In genomic region chr13:23913791-23914306, GRCm38 (mm10) we compare ENCODE assay signal across 9 mouse cellular contexts. TPM values are rescaled to one million over a fixed set of nuclear protein-coding genes. Genes with fewer than 3 reads are reported as not detected.
A peak's percentile ranks its signal among the peaks of the same experiment; 100 is the strongest.
DNase-seq lines count a peak whose midpoint lies in the region; ATAC-seq and TF ChIP-seq lines count a peak whose summit lies in the region.
"Had no signal": no experiment of that assay in that cellular context is flagged by ENCODE, and none has a peak within 500 bp of the region (broad histone marks: within the 10 kb centered on the region; RNA-seq: fewer than 3 reads in every experiment).

No protein-coding gene starts in this region.

- no peaks in the 10 kb centered on the region for H3K79me2 ChIP-seq in MEL (ENCODE audit: control insufficient read depth, insufficient read depth, low read length, poor library complexity)

- TF ChIP-seq EP300 in MEL (IDR thresholded peaks at IDR 0.05; ENCODE audit: low read depth in 1 of 2, low read length in 2 of 2) = peak; percentile 94 to 97

- 12% methylated on average over 6 of the region's 6 CpGs for WGBS in intestine, postnatal 0 days
- WGBS in forebrain, embryonic 12.5 days = 66% methylated on average over 6 of the region's 6 CpGs

- H3K9me3 ChIP-seq in MEL (replicated peaks; ENCODE audit: insufficient read depth, low read length) = no peaks in the 10 kb centered on the region
- no peaks in the 10 kb centered on the region for H3K9me3 ChIP-seq in intestine, postnatal 0 days (ENCODE audit: control insufficient read depth)
- no peaks in the 10 kb centered on the region for H3K9me3 ChIP-seq in forebrain, embryonic 12.5 days
- H3K9me3 ChIP-seq: hindbrain, embryonic 13.5 days had no signal

- H3K36me3 ChIP-seq in MEL (ENCODE audit: control insufficient read depth in 1 of 2, insufficient read depth in 2 of 2, low read length in 2 of 2) = peaks cover 0 to 48% of the 10 kb centered on the region in 2 experiments; a peak in 2 of 4 replicates
- H3K36me3 ChIP-seq in intestine, postnatal 0 days (ENCODE audit: control insufficient read depth, insufficient read depth) = no peaks in the 10 kb centered on the region
- no peaks in the 10 kb centered on the region for H3K36me3 ChIP-seq in forebrain, embryonic 12.5 days (replicated peaks)
- H3K36me3 ChIP-seq: hindbrain, embryonic 13.5 days had no signal

- TF ChIP-seq POLR2A in MEL (IDR thresholded peaks at IDR 0.05; ENCODE audit: control insufficient read depth in 1 of 2, insufficient read depth in 1 of 2, low read depth in 1 of 2, low read length in 2 of 2, poor library complexity in 1 of 2) = 0 out of 4 replicates have a peak, but pooled peaks of 1 of the 2 experiments have one; percentile 43

- H3K9ac ChIP-seq in MEL (ENCODE audit: control insufficient read depth, low read depth, low read length, poor library complexity, severe bottlenecking) = peak overlapping the region; percentile 13; the same call in 1 of the 2 replicates
- peak overlapping the region; percentile 49 for H3K9ac ChIP-seq in intestine, postnatal 0 days (ENCODE audit: low read depth, low read length)
- H3K9ac ChIP-seq in forebrain, embryonic 12.5 days = no peak overlapping the region
- H3K9ac ChIP-seq: hindbrain, embryonic 13.5 days had no signal

- peak; percentile 88 for ATAC-seq in intestine, postnatal 0 days
- ATAC-seq in megakaryocyte, adult 5-6 weeks (ENCODE audit: poor library complexity, severe bottlenecking) = peak; percentile 33
- no peak for ATAC-seq in forebrain, embryonic 12.5 days (ENCODE audit: low FRiP score)
- no peak for ATAC-seq in frontal cortex, adult (ENCODE audit: low TSS enrichment)

- no peak for TF ChIP-seq RAD21 in MEL (IDR thresholded peaks at IDR 0.05; ENCODE audit: low read depth, low read length)

- intact Hi-C loops in gastrocnemius, adult 2 months (cut with DNase I) = no loop called here

- no peak for TF ChIP-seq CTCF in MEL (IDR thresholded peaks at IDR 0.05 in 2 of 3, conservative IDR thresholded peaks at IDR 0.05 in 1 of 3; ENCODE audit: control insufficient read depth in 1 of 3, insufficient read depth in 1 of 3, low read depth in 2 of 3, low read length in 3 of 3, poor library complexity in 1 of 3, severe bottlenecking in 1 of 3)
- no peak for TF ChIP-seq CTCF in intestine, postnatal 0 days (IDR thresholded peaks at IDR 0.05; ENCODE audit: low read depth)
- TF ChIP-seq CTCF in gastrocnemius, adult 2 months (IDR thresholded peaks at IDR 0.05) = no peak

- peak overlapping the region; percentile 93 for H3K27ac ChIP-seq in MEL (ENCODE audit: control insufficient read depth, low read depth, low read length)
- peak overlapping the region; percentile 92 for H3K27ac ChIP-seq in intestine, postnatal 0 days (ENCODE audit: low read depth, low read length)
- H3K27ac ChIP-seq in forebrain, embryonic 12.5 days = no peak overlapping the region
- no peak overlapping the region for H3K27ac ChIP-seq in gastrocnemius, adult 2 months
- H3K27ac ChIP-seq: hindbrain, embryonic 13.5 days had no signal

- no peaks in the 10 kb centered on the region for H3K27me3 ChIP-seq in MEL (ENCODE audit: control insufficient read depth in 1 of 2, insufficient read depth in 2 of 2, low read length in 2 of 2)
- H3K27me3 ChIP-seq in intestine, postnatal 0 days (replicated peaks; ENCODE audit: control insufficient read depth, insufficient read depth, low read length) = no peaks in the 10 kb centered on the region
- no peaks in the 10 kb centered on the region for H3K27me3 ChIP-seq in forebrain, embryonic 12.5 days
- H3K27me3 ChIP-seq: hindbrain, embryonic 13.5 days had no signal

- H3K4me1 ChIP-seq in MEL (ENCODE audit: control insufficient read depth in 1 of 2, insufficient read depth in 2 of 2, low read length in 2 of 2) = peaks cover 26 to 45% of the 10 kb centered on the region in 2 experiments
- peaks cover 11% of the 10 kb centered on the region; the same call in 1 of the 2 replicates for H3K4me1 ChIP-seq in intestine, postnatal 0 days (replicated peaks; ENCODE audit: control insufficient read depth, insufficient read depth, low read length)
- H3K4me1 ChIP-seq in forebrain, embryonic 12.5 days = no peaks in the 10 kb centered on the region
- H3K4me1 ChIP-seq: hindbrain, embryonic 13.5 days had no signal

- no peak overlapping the region for H3K4me3 ChIP-seq in MEL (ENCODE audit: control insufficient read depth in 1 of 2, insufficient read depth in 1 of 2, low read depth in 2 of 2, low read length in 2 of 2)
- H3K4me3 ChIP-seq in intestine, postnatal 0 days (ENCODE audit: low read depth, low read length) = peak overlapping the region; percentile 32
- H3K4me3 ChIP-seq in forebrain, embryonic 12.5 days (replicated peaks) = no peak overlapping the region
- no peak overlapping the region for H3K4me3 ChIP-seq in gastrocnemius, adult 2 months
- H3K4me3 ChIP-seq: hindbrain, embryonic 13.5 days had no signal

- H3K4me2 ChIP-seq in intestine, postnatal 0 days (replicated peaks; ENCODE audit: low read depth) = peak overlapping the region; percentile 59
- H3K4me2 ChIP-seq in forebrain, embryonic 12.5 days = no peak overlapping the region
- H3K4me2 ChIP-seq: hindbrain, embryonic 13.5 days had no signal

- peak; percentile 93 for DNase-seq in MEL (ENCODE audit: low read depth, low spot score)
- DNase-seq in c-Kit-positive CD71-positive TER-119-negative erythroid progenitor cells, embryonic 14.5 days (ENCODE audit: low read depth) = peak; percentile 19
- no peak for DNase-seq in gastrocnemius, adult 2 months

TF ChIP-seq in MEL, 35 proteins besides CTCF, POLR2A, EP300 and RAD21 (continues in another document):
- TF ChIP-seq CHD1 (IDR thresholded peaks at IDR 0.05; ENCODE audit: low read depth, low read length) (no peak), POLR2AphosphoS5 (IDR thresholded peaks at IDR 0.05; ENCODE audit: borderline replicate concordance, low read depth, low read length) (no peak), MAX (IDR thresholded peaks at IDR 0.05; ENCODE audit: low read length) (peak; percentile 91), E2F4 (IDR thresholded peaks at IDR 0.05; ENCODE audit: borderline replicate concordance, low read depth, low read length) (no peak), RCOR1 (IDR thresholded peaks at IDR 0.05; ENCODE audit: low read depth, low read length) (no peak), MXI1 (IDR thresholded peaks at IDR 0.05; ENCODE audit: low read depth, low read length) (peak; percentile 87), NRF1 (IDR thresholded peaks at IDR 0.05; ENCODE audit: insufficient read depth, low read depth, low read length, poor library complexity, severe bottlenecking) (peak; percentile 28; the same call in 1 of the 2 replicates), POLR2AphosphoS2 (IDR thresholded peaks at IDR 0.05; ENCODE audit: low read length) (no peak), MEF2A (IDR thresholded peaks at IDR 0.05; ENCODE audit: extremely low read depth, insufficient replicate concordance, low read depth, low read length, poor library complexity, severe bottlenecking) (0 out of 2 replicates have a peak, but pooled peaks have one; percentile 8), TAL1 (IDR thresholded peaks at IDR 0.05; ENCODE audit: low read length) (peak; percentile 96), GATA1 (IDR thresholded peaks at IDR 0.05; ENCODE audit: low read depth, low read length) (peak; percentile 96), ZNF384 (IDR thresholded peaks at IDR 0.05; ENCODE audit: low read depth, low read length) (peak; percentile 52), ZC3H11A (IDR thresholded peaks at IDR 0.05; ENCODE audit: low read depth, low read length) (no peak), JUND (IDR thresholded peaks at IDR 0.05; ENCODE audit: low read depth, low read length) (peak; percentile 91), USF2 (IDR thresholded peaks at IDR 0.05; ENCODE audit: borderline replicate concordance in 1 of 2, insufficient read depth in 1 of 2, low read depth in 1 of 2, low read length in 2 of 2) (no peak), SMC3 (IDR thresholded peaks at IDR 0.05; ENCODE audit: low read depth, low read length) (no peak)

RNA-seq across cellular contexts. Expression of gene Slc17a4, which starts 1.0 kb away (rescaled TPM):
- 0.20 TPM in 1 of 2 replicates, not detected in the other for total RNA-seq in MEL (2012; rRNA removed)
- under 1 TPM in 1 of 2 experiments, not detected in 1; 0.54 TPM for polyA plus RNA-seq in MEL (2012; ENCODE audit: insufficient read depth in 1 of 2, insufficient read length in 2 of 2, low read depth in 1 of 2, low replicate concordance in 2 of 2, missing spikeins in 1 of 2)
- 31.3 and 39.0 TPM in 2 replicates for polyA plus RNA-seq in intestine, postnatal 0 days (2015; fragmentation: Nextera tagmentation; extraction: Ambion mirVana)
- total RNA-seq in megakaryocyte, adult 5-6 weeks (2015) = not detected in 2 replicates
- not detected in 2 replicates for total RNA-seq in megakaryocyte, adult 5-6 weeks (2017)
- polyA plus RNA-seq in forebrain, embryonic 12.5 days (2016; fragmentation: Nextera tagmentation; extraction: Ambion mirVana) = not detected in 2 replicates
- not detected for total RNA-seq in gastrocnemius, adult 2 months (2021)
- polyA plus RNA-seq: brain, embryonic 14.5 days had no signal

RNA-seq across cellular contexts. Expression of gene Hist1h2ba, which starts 20.1 kb away (rescaled TPM):
- total RNA-seq in MEL (2012; rRNA removed) = not detected in 2 replicates
- under 1 TPM in 1 of 2 experiments, not detected in 1; 0.58 TPM for polyA plus RNA-seq in MEL (2012; ENCODE audit: insufficient read depth in 1 of 2, insufficient read length in 2 of 2, low read depth in 1 of 2, low replicate concordance in 2 of 2, missing spikeins in 1 of 2)
- not detected in 2 replicates for polyA plus RNA-seq in intestine, postnatal 0 days (2015; fragmentation: Nextera tagmentation; extraction: Ambion mirVana)
- not detected in 2 replicates for total RNA-seq in megakaryocyte, adult 5-6 weeks (2015)
- total RNA-seq in megakaryocyte, adult 5-6 weeks (2017) = not detected in 2 replicates
- polyA plus RNA-seq in forebrain, embryonic 12.5 days (2016; fragmentation: Nextera tagmentation; extraction: Ambion mirVana) = not detected in 2 replicates
- total RNA-seq in gastrocnemius, adult 2 months (2021) = not detected
- polyA plus RNA-seq: brain, embryonic 14.5 days; hindbrain, embryonic 13.5 days had no signal

RNA-seq across cellular contexts. Expression of gene Hist1h2aa, which starts 20.4 kb away (rescaled TPM):
- total RNA-seq in MEL (2012; rRNA removed) = not detected in 2 replicates
- 1 to 10 TPM in 1 of 2 experiments, not detected in 1; 1.6 TPM for polyA plus RNA-seq in MEL (2012; ENCODE audit: insufficient read depth in 1 of 2, insufficient read length in 2 of 2, low read depth in 1 of 2, low replicate concordance in 2 of 2, missing spikeins in 1 of 2)
- not detected in 2 replicates for polyA plus RNA-seq in intestine, postnatal 0 days (2015; fragmentation: Nextera tagmentation; extraction: Ambion mirVana)
- total RNA-seq in megakaryocyte, adult 5-6 weeks (2015) = not detected in 2 replicates
- total RNA-seq in megakaryocyte, adult 5-6 weeks (2017) = not detected in 2 replicates
- not detected in 2 replicates for polyA plus RNA-seq in forebrain, embryonic 12.5 days (2016; fragmentation: Nextera tagmentation; extraction: Ambion mirVana)
- not detected for total RNA-seq in gastrocnemius, adult 2 months (2021)
- polyA plus RNA-seq: brain, embryonic 14.5 days; hindbrain, embryonic 13.5 days had no signal

RNA-seq across cellular contexts. Expression of gene Slc17a1, which starts 46.3 kb away (rescaled TPM):
- not detected in 2 replicates for total RNA-seq in MEL (2012; rRNA removed)
- polyA plus RNA-seq in MEL (2012; ENCODE audit: insufficient read depth in 1 of 2, insufficient read length in 2 of 2, low read depth in 1 of 2, low replicate concordance in 2 of 2, missing spikeins in 1 of 2) = not detected
- polyA plus RNA-seq in intestine, postnatal 0 days (2015; fragmentation: Nextera tagmentation; extraction: Ambion mirVana) = 0.68 and 0.98 TPM in 2 replicates
- total RNA-seq in megakaryocyte, adult 5-6 weeks (2015) = not detected in 2 replicates
- not detected in 2 replicates for total RNA-seq in megakaryocyte, adult 5-6 weeks (2017)
- polyA plus RNA-seq in forebrain, embryonic 12.5 days (2016; fragmentation: Nextera tagmentation; extraction: Ambion mirVana) = not detected in 2 replicates
- total RNA-seq in gastrocnemius, adult 2 months (2021) = not detected
- polyA plus RNA-seq: brain, embryonic 14.5 days; hindbrain, embryonic 13.5 days had no signal

Comparison
In these comparisons a context has a peak if more than half of its experiments do, and no peak if none do; other contexts are left out.
1. H3K27ac ChIP-seq: peak in MEL (single experiment) and intestine, postnatal 0 days (single experiment); none in forebrain, embryonic 12.5 days (single experiment) and gastrocnemius, adult 2 months (single experiment).
2. ATAC-seq: peak in intestine, postnatal 0 days (single experiment) and megakaryocyte, adult 5-6 weeks (single experiment); none in forebrain, embryonic 12.5 days (single experiment) and frontal cortex, adult (single experiment).